Mouse (Mus musculus): ENCODE measurements around the gene Gas1.

The Gas1 gene

DNA sequence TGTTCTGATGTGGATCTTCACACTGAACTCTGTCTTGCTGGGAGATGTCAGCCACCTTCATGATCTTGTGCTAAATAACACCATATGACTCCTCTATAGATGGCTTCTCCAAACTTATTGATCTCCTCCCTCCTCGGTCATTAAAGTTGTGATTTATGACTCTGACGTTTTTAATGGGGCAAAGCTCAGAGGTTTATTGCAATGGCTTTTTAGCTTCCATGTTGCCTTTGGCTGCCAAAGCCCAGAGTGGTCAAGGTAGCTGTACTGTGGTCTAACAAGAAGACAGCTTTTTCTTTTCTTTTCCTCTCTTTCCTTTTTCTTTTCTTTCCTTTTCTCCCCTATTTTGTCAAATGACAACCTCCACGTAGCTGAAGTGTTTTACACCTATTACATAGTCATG is 52.1 kb downstream of the Gas1 start:
- in situ Hi-C loops (cut with MboI, MseI), result no loop called here

- in situ Hi-C loops (cut with MboI, MseI), result no loop called here
These were observed 52.7 kb downstream of the Gas1 start for GRCm38 (mm10) chr13:60124456-60124855.
